Mouse (Mus musculus) frontal cortex, postnatal 25 days (tissue): ENCODE data around the gene Zfyve1.

Experiments used
- DNase-seq, 2 experiments: peaks; one replicate each; pipeline ENCODE4 v3.0.0; 2022; ENCODE audit warnings: low spot score in 2 of 2

The Zfyve1 gene

GRCm38 (mm10) chr12:83580283-83580682 lies 16.7 kb downstream of the Zfyve1 start:
- DNase-seq = no peak

DNA sequence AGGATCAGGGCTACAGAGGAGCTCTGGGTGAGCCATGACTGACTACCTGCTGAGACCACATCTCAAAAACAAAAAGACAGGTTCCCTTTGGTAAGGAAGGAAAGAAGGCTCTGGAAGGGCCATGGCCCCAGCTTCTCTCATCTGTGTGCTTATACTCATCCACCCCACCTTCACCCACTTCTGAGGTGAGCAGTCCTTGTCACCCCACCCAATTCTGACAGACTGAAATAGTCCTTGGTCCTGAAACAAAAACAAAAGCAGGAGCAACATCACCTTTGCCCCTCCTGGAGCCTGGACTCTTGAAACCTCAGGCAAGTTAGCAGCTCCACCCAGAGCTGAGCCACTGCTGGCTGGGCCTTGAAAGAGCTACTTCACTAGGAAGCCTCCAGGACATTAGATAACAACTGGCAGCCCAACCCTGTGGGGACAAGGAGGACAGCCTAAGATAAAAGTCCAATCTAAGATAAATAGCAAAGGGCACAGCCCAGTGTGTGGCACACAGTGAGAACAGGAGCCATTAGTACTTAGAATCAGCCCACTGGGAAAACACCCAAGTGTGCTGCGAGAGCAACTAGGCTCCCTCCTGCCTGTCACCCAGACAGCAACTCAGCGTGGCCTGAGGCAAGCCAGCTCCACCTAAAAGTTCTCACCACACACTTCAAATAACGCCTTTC lies 18.0 kb downstream of the Zfyve1 start:
- no peak for DNase-seq

DNA sequence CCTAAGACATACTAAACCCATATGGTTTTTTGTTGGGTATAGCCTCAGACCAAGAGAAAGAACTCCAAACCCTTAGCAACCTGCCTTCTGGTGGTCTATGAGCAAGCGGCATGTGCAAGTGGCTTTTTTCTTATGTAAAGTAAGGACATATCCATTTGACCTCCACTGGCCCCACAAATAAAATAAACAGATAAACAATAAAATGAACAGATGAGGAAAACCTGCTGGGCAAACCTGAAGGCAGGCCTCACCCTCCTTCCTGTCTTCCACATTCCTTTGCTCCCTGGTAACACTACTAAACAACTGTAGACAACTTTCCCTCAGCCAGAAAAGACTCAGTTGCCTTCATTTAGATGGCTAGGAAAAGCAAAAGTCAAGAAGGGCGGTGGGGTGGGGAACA lies 18.7 kb downstream of the Zfyve1 start:
- DNase-seq = no peak

DNA sequence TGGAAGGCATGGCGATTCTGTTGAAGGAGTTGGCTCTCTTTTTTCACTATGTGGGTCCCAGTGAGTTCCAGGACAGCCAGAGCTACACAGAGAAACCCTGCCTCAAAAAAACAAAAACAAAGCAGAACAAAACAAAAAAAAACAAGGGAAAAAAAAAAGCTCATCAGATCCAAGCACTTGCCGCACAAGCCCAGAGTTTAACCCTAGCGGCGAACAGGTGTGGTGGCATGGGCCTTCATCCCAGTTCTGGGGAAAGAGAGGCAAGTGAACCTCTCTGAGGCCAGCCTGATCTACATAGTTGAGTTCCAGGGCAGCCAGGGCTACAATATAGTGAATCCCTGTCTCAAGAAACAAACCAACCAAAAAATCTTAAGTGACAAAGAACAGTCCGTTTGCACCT lies 19.6 kb downstream of the Zfyve1 start:
- DNase-seq = no peak

DNA sequence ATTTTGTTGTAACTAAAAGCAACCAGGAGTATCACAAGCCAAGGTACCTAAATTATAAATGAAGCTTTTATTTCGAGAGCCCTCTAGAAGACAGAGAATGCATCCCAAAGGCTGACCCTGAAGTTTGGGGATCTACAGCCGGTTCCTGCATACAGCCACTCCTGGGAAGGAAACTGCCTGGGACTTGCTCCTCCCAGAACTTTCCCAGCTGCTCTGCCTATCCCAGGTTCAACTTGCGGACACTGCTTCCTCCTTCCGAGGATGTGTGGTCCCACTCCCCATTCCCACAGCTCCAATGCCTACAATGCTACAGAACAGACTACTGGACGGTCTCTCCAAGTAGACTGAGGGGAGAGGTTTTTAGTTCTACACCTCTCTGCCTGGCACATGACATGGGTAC lies 24.3 kb downstream of the Zfyve1 start:
- DNase-seq = no peak

- no peak for DNase-seq
Measured at GRCm38 (mm10) chr12:83569866-83570265, 27.2 kb downstream of the Zfyve1 start.

- no peak for DNase-seq
Measured at GRCm38 (mm10) chr12:83562589-83562988, 34.4 kb downstream of the Zfyve1 start.

- no peak for DNase-seq
Measured at GRCm38 (mm10) chr12:83560189-83560588, 36.8 kb downstream of the Zfyve1 start.

- no peak for DNase-seq
Measured at GRCm38 (mm10) chr12:83558496-83558895, 38.5 kb downstream of the Zfyve1 start.

GRCm38 (mm10) chr12:83555605-83556004 lies 41.4 kb downstream of the Zfyve1 start:
- no peak for DNase-seq

GRCm38 (mm10) chr12:83553816-83554215 lies 43.2 kb downstream of the Zfyve1 start:
- no peak for DNase-seq

GRCm38 (mm10) chr12:83551305-83551704 lies 45.7 kb downstream of the Zfyve1 start:
- no peak for DNase-seq

DNA sequence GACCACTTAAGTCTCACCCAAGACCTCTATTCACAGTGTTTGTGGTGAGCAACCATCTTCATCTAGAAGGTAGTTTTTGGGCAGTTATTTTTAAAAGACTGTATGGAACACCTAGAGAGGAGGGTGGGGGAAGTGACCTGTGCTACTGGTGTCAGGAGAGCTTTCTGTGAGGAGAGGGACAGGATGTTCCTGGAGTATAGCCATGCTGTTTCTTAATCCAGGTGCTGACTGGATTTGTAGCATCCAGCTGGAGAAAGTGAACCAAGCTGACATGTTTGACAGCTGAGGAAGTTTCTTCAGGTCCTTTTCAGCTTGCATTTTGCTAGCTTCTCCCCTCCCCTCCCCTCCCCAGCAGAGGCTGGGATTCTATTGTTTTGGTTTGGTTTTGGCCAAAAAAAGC lies 52.2 kb downstream of the Zfyve1 start:
- no peak for DNase-seq

DNA sequence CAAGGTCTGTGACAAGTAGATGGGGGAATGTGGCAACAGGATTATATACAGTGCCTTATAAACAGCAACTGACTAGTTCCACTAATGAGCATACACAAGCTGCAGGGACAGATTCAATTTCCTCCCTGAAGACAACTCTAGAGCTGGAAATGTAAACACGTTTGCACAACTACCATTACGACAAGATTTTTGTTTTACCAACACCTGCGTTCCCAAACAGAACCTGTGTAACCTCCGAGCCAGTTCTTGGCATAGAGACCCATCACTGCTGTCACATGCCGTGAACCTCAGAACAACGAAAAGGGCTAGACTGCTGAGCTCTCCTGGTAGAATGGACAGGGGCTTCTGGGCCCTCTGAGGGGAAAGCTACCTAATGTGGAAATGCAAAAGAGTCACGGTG lies 53.0 kb downstream of the Zfyve1 start:
- no peak for DNase-seq

DNA sequence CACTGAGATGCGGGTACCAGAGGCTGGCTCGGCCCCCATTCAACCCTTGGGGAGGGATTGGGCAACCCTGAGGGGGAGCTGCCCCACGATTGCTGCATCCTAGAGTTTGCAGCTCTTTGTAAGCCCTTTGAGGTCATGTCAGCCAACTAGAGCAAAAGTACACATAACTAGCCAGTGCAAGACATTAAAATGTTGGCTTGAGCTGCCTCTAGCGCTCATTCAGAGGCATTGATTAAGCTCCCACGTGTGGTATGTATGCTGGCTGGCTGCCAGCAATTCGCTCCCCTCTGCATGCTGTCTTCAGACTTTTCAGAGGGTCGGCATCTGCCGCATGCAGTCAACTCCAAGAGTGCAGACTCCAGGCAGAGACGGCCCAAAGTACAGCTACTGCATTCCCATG lies 61.0 kb downstream of the Zfyve1 start:
- DNase-seq = no peak

GRCm38 (mm10) chr12:83535428-83535827 lies 61.6 kb downstream of the Zfyve1 start:
- no peak for DNase-seq

DNA sequence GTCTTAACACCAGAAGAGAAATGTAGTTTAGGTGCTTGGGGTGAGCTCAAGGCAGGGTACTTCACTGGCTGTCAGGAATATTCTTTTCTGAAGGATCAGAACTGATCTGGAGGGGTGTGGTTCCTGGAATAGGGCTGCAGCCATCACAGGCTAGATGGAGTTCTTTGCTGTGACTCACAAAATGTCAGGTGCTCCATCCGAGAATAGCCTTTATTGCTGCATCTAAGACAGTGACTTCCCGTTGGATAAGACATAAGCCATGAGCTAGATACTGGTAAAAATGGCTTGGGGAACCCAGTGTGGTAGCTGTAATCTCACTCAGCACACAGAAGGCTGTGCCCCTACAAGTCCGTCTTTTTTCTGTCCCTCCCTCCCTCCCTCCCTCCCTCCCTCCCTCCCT lies 62.8 kb downstream of the Zfyve1 start:
- no peak for DNase-seq

GRCm38 (mm10) chr12:83532966-83533365 lies 64.1 kb downstream of the Zfyve1 start:
- no peak for DNase-seq

GRCm38 (mm10) chr12:83531992-83532391 lies 65.0 kb downstream of the Zfyve1 start:
- no peak for DNase-seq

GRCm38 (mm10) chr12:83528665-83529064 lies 68.4 kb downstream of the Zfyve1 start:
- DNase-seq = no peak

- DNase-seq = no peak
Measured at GRCm38 (mm10) chr12:83527816-83528215, 69.2 kb downstream of the Zfyve1 start.

DNA sequence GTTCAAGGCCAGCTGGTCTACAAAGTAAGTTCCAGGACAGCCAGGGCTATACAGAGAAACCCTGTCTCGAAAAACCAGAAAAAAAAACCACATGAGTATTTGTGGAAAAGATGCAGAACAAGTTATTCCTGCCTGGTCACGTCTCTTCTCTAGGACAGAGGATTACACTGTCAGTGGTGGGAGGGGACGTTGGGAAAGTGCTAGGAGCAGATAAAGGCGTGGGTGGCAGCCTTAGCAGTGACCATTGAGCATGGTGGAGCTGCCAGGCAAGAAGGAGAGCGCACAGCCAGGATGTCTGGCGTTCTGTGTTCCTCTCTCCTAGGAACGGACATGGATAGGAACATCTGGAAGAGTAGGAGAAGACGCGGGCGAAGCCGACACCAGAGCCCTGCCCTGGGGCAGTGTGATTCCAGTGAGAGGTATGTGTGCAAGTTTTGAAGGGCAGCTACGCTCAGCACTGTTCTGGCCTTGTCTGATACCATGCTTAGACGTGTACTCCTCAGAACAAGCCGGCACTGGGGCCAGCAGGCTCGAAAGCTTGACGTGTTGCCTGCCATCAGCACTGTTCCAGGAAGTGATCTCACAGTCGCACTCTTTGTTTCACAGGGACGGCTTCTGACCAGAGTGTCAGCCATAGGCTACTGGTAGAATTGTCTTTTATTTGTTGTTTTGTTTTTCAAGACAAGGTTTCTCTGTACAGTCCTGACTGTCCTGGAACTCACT lies 71.0 kb downstream of the Zfyve1 start:
- no peak for DNase-seq

DNA sequence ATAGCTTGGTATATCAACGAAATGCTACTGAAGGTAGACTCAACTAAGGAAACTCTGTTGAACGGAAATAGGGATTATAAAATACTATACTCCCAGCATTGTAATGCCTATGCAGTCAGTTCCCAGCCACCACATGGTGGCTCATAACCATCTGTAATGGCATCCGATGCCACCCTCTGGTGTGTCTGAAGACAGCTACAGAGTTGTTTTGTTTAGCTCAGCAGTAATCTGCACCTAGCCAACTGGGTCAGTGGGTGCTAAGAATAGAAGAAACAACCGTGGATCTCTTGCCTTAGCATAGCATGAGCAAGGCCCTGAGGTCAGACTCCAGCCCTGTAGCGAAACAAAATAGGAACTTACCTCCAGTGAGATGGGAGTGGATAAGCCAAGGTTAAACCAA lies 72.7 kb downstream of the Zfyve1 start:
- no peak for DNase-seq

DNA sequence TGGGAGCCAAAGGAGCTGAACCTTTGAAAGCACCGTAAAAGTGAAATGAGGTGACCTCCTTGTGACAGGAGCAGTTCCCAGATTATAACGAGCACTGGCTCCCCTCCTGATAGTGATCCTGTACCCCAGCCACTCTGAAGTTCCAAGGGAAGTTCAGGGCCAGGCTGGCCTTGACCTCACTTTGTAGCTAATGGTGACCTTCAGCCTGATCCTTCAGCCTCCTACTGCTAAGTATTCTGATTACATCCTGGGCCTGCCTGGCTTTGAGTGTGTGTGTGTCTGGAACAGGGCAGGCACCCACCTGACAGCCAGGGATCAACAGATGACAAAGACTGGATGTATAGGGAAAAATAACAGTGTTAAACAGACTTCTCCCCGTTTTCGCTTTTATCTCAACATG lies 73.1 kb downstream of the Zfyve1 start:
- DNase-seq = no peak
